Mouse (Mus musculus) retina, adult 2 months (tissue): ENCODE measurements at regions not wholly inside any gene's neighbourhood (a gene's known extent, or its start where the extent isn't known, plus 50 kb on each side); places are given as distances from the start of the nearest gene placed in this dataset.

Experiments
- DNase-seq: peaks from one replicate; pipeline ENCODE4 v3.0.0-alpha.2; 2012; ENCODE audit warnings: low read depth, low spot score

DNA sequence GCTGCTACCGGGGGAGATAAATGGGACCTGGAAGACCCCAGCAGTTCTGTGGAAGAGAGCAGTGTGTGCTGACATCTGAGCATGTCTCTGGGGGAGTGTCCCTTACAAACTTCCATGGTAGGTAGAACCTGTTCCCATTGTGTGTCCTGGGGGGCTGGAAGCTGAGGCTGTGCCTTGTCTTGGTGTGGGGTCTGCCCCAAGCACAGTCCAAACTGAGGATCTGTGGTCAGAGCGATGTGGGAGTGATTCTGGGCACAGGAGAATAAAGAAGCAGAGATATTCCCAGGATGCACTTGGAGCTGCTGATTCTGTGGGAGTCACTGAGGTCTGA is 118.5 kb upstream of the Sulf2 start:
- no peak for DNase-seq

DNA sequence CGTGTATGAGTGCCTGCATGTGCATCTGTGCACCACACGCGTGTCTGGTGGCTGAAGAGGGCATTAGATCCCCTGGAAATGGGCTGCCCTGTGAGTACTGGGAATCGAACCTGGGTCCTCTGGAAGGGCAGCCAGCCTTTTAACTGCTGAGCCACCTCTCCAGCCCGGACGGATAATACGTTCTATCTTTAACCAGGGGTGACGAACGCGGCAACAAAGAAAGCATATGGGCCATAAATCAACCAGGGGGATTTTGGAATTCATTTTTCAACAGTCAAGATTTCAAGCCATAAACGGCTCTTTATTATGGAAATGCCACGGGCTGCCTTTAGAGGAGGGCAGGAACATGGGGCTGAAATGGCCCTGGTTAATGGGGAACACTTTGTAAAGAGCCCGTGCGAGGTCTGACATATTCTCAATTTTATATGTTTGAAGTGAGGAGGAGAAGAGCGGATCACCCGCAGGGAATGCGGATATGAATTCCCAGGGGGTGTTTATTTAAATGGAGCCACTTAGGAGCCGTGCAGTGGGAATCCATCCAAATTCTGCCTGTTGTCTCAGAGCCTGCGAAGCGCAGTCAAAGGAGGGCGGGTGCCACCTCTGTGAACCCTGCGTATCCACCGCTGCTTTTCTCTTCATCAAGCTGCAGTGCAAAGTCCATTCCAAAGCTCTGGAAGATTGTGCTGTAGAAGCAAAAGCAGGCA is 118.0 kb upstream of the Sulf2 start:
- DNase-seq: no peak

DNA sequence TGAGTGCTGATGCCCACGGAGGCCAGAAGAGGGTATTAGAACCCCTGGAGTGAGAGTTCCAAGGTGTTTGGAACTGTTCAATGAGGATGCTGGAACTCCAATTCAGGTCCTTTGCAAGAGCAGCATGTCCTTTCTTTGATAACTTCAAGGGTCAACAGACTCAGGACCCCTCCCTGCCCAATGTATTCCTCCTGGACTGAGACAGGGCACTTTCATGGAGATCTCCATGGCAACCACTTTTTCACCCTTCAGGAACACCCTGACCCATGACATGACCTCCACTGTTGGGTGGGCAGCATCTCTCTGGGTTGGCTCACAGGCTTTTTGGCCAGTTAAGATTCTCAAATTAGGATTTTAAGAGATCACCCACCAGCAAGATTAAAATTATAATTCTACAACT is 117.4 kb upstream of the Sulf2 start:
- no peak for DNase-seq

DNA sequence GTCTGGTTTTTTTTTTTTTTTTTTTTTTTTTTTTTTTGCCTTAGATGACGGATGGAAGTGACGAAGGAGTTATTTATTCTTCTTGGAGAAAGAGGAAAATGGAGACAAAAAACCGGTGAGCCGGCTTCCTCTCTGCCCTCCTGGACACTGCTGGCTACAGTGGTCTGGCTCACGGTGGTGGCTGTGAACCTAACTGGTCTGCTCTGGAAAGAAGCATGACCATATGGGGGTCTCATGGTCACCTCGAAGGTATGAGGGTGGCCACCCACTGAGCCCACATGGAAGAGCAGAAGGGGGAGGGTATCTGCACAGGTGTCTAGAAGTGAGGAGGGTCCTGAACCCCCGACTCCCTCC is 116.7 kb upstream of the Sulf2 start:
- no peak for DNase-seq

DNA sequence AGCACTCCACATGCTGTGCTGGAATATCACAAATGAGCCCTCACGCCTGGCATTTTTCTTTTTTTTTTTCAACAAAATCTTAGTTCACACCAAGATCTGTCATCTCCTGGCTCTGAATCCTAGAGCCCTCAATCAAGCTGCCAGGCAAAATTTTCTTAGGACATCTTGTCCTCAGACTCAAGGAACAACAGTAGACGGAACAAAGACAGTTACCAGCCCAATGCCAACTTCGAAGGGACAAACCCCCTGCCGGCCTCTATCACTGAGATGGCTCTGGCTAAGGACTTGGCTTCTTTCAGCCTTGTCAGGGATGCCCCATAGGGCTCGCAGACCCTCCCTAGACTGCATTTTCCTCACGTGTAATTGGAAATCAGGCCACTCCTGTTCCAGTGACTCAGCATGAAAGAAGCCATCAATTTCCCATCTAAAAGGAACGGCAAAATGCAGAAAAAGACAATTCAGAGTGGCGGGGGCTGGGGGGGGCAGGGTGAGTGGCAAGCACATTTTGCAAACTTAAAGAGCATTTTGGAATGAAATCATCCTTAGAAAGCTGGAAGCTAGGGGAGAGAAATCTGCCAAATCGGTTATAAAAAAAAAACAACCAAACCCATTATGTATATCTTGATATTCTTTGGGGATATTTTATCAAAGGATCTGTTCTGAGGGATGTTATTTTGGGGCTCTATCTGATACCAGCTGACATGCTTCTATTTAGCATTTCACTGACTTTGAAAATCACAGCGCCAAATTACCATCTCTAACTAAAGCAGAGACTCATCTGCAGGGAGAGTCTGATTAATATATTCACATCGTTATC is 116.1 kb upstream of the Sulf2 start:
- DNase-seq: no peak

DNA sequence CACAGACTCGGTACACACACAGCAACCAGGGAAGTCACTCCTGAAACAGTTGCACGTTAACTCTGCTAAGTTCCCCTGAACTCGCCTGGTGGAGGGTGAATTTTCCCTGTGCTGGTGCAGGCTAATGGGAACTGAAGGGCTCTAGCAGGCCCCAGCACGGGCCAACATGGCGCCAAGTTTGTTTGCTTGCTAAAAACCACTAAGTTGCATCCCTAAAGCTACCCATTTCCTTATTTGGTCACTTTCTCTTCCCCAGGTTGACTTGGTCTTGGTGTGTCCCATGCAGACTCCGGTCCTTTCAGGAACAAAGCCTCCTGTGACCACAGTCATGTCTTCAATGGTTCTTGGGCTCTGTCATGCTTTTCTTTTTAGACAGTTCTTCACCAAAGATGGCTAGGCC is 114.5 kb upstream of the Sulf2 start:
- no peak for DNase-seq

DNA sequence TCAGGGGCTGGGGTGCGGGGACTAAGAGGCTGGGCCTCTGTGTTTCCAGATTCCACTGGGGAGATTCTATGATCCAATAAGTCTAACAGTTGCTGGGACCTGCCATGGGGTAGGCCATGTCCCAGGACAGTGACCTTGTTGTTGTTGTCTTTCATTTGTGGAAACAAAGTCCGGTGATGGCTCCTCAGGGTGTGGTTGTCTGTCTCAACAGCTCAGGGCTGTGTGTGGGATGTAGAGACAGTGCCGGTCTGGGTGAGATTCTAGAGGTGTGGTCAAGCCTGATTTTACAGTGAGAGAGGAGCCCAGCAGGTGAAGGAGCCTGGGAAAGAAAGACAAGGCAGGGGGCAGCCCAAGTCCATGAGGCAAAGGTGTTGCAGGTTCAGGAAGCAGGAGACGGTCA is 111.5 kb upstream of the Sulf2 start:
- DNase-seq: no peak

DNA sequence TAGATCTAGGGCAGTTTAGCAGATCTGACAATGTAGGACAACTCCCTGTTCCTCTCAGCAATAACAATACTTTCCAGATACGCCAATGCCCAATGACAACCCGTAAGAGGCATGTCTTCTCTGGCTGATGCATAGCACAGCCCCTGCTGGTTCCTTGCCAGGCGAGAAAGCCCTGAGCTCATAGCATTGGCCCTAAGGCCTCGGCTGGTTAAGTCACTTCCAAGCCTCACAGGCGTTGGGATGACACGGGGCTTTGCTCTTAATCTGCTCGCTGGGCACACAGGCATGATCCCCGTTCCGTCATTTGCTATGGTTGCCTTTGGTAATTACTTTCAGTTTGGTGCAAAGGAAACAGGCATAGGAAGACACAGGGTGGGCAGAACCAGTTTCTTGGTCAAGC is 111.0 kb upstream of the Sulf2 start:
- no peak for DNase-seq

DNA sequence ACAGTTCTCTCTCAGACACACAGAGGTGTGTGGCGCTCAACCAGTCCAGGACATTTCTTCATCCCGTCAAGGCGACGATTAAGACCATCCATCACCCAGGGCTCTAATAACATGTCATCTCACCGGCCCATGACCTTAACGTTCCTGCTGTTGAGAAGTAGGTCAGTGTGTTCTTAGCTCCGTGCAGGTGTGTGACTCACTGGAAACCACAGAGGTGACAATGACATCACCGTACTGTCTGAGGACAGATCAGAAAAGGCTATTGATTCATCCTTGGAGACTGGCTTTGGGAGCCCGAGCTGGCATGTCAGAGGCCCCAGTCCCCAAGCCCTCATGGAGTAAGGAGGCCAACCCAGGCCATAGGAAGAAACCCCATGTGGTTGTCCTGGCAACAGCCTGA is 109.3 kb upstream of the Sulf2 start:
- no peak for DNase-seq

DNA sequence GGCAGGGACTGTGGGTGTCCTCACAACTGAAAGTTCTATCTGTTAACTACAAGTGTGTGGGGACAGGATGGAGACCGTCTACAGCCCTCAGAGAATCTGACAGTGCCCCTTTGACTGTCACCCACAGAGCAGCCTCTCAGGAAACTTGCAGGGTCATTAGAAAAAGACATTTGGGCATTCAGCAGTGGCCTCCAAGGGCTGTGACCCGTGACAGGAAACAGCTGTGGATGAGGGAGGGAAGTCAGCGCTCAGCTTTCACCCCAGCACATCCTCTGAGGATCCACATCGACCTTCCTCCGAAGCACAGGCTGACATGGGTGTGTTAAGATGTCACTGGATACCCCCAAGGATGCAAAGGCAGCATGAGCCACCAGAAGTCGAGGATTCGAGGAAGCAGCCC is 106.3 kb upstream of the Sulf2 start:
- DNase-seq: no peak

DNA sequence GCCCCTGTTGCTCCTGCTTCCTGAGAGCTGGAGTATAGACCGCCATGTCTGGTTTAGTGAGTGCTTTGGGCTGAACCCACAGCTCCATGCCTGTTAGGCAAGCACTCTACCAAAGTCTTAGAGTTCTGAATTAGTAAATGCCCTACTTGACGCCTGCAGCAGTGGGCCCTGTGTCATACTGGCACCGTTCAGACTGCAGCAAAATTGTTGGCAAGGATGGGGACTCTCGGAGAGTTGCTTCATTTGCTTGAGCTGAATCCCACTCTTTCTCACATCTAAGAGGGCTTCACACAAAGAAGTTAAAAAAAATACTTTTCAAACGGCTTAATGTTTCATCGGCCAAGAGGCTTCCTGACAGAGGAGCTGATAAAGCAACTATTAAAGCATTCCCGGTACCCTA is 105.6 kb upstream of the Sulf2 start:
- no peak for DNase-seq

DNA sequence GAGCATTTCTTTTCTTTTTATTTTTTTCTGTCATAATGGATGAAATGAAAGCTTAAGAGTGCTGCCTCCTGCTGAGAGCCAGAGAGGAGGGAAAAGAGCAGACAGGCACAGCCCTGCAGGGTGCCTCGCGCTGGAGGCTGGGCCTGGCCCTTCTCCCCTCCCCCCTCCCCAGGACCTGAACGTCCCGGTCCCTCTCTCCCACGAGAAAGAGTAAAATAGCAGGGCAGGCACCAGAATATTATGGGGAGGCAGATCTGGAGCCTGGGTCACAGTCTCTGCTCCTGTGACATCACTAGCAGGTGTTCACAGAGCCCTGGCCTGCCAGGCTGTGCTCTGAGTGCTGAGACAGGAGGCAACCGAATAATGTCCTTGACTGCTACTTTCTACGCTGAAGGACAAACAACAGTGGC is 103.3 kb upstream of the Sulf2 start:
- DNase-seq: no peak

DNA sequence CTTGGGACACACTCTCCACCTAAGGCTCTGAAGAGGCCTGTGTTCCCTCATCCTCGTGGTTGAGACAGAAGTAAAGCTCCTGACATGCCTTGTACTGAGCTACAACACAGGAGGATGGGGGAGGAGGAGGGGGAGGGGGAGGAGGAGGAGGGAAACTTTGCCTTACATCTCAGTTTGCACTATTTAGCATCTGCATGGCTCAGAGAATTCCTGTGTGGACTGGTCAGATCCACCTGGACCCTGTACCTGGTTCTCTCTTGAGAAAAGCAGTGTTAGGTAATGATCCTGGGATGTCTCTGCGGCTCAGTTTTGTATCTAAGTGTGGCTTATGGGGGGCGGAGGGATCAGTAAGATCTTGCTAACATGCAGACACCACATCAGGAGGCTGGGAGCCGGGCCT is 102.2 kb upstream of the Sulf2 start:
- no peak for DNase-seq

DNA sequence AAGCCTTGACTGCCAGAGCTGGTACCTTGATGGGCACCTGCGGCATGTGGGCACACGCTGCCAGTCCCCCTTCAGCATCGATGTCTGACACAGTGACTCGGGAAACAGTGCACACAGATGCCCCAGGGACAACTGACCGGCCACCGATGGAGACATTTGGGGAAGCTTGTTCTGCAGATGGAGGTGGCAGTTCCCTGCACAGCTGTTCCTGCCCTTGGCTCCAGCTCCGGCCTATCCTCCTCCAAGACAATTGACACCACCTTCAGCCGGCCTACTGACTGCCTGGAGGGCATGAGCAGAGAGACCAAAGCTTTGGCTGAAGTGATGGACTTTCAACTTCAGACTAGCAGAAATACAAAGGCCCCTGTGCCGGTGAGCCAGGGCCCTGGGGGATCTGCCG is 100.7 kb upstream of the Sulf2 start:
- no peak for DNase-seq

DNA sequence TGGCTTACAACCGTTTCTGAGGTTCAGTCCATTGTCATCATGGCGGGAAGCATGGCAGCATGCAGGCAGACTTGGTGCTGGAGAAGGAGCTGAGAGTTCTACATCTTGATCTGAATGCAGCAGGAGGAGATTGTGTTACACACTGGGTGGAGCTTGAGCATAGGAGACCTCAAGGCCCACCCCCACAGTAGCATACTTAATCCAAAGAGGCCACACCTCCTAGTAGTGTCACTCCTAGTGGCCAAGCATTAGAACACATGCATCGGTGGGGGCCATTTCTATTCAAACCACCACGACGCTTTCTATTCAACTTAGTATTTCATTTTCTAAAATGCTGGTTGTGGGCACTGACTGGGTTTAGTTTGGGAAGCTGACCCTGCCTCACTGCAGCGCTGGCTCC is 99.1 kb upstream of the Sulf2 start:
- no peak for DNase-seq

DNA sequence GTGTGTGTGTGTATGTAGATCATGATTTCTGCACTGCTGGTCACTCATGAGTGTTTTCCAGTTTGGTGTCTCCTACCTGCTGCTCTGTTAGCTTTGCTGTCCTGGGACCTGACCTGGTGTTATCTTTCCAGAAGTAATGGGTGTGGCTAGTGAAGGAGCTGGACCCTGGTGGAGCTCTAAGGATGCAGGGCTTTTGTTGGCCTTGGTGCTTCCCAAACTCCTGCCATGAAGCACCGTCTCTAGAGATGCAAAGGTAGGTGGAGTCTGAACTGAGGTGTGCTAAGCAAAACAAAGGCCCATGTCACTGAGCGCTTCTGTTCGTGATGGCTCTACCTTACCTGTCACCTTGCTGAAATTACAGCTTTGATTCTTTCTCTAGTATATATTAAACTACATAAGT is 96.6 kb upstream of the Sulf2 start:
- DNase-seq: no peak

DNA sequence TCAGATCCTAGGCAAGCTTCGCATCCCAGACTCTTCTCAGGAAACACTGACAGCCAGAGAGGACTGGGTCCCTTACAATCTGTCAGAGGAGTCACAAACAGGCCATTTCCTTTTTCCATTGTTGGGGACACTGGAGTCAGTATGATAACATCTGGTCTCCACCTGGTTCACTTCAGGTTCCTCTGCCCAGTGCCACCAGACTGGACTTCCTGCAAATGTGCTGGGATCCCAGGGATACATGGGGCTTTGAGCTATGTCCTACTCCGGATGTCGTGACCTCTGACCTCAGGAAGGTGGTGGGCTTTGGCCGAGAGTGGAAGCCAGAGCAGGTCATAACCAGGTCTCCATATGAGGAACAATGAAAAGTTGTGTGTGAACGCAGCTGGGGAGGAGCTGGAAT is 96.0 kb upstream of the Sulf2 start:
- no peak for DNase-seq

DNA sequence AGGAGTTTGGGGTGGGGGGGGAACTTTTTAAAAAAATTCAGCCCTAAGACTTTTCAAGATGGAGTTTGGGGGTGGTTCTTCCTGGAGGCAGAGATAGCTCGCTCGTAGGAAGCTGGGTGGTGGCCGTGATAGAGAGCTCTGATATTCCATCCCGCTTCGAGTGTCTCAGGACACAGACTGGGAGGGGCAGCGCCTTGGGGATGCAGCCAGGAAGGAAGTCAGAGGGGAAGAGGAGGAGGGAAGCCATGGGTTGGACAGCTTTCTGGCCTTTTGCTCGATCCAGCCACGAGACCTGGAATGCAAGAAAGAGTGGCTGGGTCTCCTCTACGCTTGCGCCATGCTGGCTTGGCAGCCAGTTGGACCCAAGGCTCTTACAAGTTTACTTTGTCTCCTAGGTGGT is 95.1 kb upstream of the Sulf2 start:
- no peak for DNase-seq

DNA sequence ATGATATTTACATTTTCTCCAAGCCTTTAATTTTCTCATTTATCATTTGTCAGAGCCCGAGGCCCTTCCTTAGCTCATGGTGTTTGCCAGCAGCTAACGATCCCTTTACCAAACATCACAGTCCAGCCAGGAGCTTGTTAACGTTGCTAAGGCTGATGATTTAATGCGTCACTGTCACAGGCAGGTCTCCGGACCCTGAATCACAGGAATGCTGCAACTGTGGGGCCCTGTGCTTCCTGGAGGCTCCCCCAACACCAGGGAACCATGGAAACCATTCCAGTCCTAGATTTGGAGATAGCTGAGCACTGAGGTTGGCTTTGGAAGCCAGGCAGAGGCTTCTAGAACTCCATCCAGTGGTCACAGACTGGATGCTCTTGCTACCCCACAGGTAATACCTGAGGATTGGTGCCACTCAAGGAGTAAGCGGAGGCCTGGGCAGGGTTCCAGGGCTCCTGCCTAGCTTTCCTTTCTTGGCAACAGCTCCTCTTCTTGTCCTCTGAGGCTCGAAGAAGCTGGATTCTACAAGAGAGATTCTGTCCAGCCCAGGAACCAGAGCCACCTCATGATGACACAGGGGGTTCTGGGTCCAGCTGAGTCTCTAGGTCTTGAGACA is 94.0 kb upstream of the Sulf2 start:
- DNase-seq: no peak

DNA sequence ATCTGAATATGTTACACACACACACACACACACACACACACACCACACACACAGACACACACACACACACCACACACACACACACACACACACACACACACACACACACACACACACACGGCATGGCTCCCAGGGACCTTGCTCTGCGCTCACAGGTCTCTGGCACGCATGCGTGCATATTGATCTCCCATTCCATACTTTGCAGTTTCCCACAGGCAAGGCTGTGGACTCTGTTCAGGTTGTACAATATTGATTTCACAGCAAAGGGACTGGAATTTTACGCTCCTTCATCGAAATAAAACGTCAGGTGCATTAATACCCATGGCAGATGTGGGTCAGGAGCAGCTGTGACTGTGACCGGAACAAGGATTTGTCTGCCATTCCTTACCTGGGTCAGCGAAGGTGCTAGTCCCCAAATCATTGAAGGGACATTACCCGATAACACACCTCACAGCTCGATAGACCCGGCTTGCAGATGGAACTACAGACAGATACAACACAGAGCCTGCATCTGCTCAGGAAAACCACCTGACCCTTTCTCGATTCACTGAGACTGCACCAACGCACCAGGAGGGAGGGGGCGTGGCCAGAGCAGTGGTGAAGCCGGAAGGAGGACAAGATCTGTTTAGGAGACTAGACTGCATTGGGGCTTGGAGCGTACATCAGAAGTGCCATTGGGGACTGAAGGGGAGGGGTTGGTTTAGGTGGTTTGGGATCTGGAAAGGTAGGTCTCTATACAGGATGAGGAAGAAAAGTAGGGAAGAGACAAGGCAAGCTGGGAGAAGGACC is 91.1 kb upstream of the Sulf2 start:
- no peak for DNase-seq

DNA sequence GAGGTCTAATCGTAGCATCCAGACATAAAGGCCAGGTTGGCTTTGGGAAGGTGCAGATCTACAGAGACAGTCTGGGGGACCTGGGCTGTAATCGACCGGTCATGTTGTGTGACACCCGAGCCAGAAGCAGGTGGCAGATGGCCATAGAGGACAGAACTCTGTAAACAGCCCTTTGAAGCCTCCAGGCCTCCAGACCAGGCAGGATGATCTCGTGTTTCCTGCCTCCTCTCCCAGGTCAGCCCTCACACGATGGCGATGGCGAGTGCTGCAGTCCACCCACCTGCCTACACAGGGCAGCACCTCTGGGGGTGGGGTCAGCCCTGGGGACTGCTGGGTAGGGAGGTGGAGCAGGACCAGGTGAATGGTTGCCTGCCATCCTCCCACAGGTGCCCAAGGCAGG is 89.8 kb upstream of the Sulf2 start:
- no peak for DNase-seq

DNA sequence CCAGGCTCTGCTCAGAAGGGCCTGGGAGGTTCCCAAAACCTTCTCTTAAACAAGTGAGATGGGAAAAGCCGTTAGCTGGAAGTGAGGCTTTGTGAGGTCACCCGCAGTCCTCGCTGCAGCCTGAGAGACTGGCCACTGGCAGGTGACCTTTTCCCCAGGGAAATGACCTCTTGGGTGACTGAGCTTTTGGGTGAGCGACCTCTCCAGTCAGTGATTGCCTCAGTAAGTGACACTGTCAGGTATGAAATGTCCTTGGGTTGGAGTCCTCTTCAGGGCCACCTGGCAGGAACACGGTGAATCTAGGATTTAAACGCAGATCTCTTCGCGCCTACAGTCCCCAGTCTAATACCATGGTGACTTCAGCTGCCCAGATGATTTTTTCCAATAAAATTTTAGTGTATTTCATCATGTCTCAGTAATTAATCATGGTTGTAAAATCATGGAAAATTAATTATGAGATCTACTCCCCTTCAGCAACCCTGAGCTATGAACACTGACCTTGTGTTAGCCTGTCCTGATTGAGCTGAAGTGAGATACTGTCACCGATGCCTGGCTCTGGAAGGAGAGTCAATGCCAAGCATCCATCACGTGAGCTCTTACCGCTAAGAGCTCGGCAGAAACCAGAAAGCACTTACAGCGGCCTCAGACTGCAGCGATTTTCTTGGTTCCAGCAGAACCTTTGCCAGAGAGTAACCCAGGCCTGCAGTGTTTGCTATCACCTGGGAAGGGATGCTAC is 87.5 kb upstream of the Sulf2 start:
- no peak for DNase-seq
